Mouse (Mus musculus) limb, embryonic 14.5 days (tissue): ENCODE results near the gene Ngef. TPM values are rescaled to one million over a fixed set of nuclear protein-coding genes. Genes with fewer than 3 reads are reported as not detected.

Source experiments
- ATAC-seq: fragments of 200-750 bp; cut with Nextera tagmentation; 2 replicates; pipeline ENCODE4 v1.8.0; 2017; ENCODE audit warnings: low read depth, moderate number of reproducible peaks, moderate TSS enrichment; ENCODE audit not compliant: low FRiP score
- DNase-seq: peaks from one replicate; pipeline ENCODE4 v3.0.0-alpha.2; 2015; ENCODE audit warnings: low spot score
- H3K27ac ChIP-seq: fragments of 300-500 bp; sonication (generic); replicated peaks from 2 replicates; pipeline ENCODE4 v1.5.1; 2014; ENCODE audit warnings: low read depth, mild to moderate bottlenecking, low read length, moderate library complexity, mixed read lengths
- H3K27me3 ChIP-seq: fragments of 300-500 bp; sonication (generic); 2 replicates; pipeline ENCODE4 v1.6.1; 2014; ENCODE audit warnings: low read length, mixed read lengths; ENCODE audit not compliant: control insufficient read depth, insufficient read depth
- H3K36me3 ChIP-seq: fragments of 300-500 bp; sonication (generic); 2 replicates; pipeline ENCODE4 v1.6.1; 2014; ENCODE audit warnings: mild to moderate bottlenecking, low read length, moderate library complexity, mixed read lengths; ENCODE audit not compliant: control insufficient read depth, insufficient read depth
- H3K4me1 ChIP-seq: fragments of 300-500 bp; sonication (generic); 2 replicates; pipeline ENCODE4 v1.6.1; 2014; ENCODE audit warnings: antibody characterized with exemption, low read length, mixed read lengths; ENCODE audit not compliant: control insufficient read depth, insufficient read depth
- H3K4me2 ChIP-seq: fragments of 300-500 bp; sonication (generic); replicated peaks from 2 replicates; pipeline ENCODE4 v1.6.1; 2014; ENCODE audit warnings: low read depth, mild to moderate bottlenecking, low read length, moderate library complexity; ENCODE audit not compliant: severe bottlenecking
- H3K4me3 ChIP-seq: fragments of 300-500 bp; sonication (generic); replicated peaks from 2 replicates; pipeline ENCODE4 v1.5.1; 2014; ENCODE audit warnings: low read length
- H3K9ac ChIP-seq: fragments of 300-500 bp; sonication (generic); 2 replicates; pipeline ENCODE4 v1.6.1; 2014; ENCODE audit warnings: mild to moderate bottlenecking, low read depth, low read length, moderate library complexity; ENCODE audit not compliant: severe bottlenecking
- H3K9me3 ChIP-seq: fragments of 300-500 bp; sonication (generic); 2 replicates; pipeline ENCODE4 v1.6.1; 2016; ENCODE audit warnings: low read length; ENCODE audit not compliant: control insufficient read depth
- POLR2A ChIP-seq: fragments of 200-500 bp; IDR thresholded peaks from 2 replicates; pipeline ENCODE4 v1.8.0; 2012; ENCODE audit warnings: inconsistent platforms, mild to moderate bottlenecking, moderate library complexity, borderline replicate concordance; ENCODE audit not compliant: insufficient read depth, insufficient read length; ENCODE audit errors: extremely low read depth
- WGBS: fragments of 180-500 bp; shearing (Covaris S2); extraction: QIAGEN DNeasy Blood & Tissue Kit; methylation state at CpG from one replicate; pipeline ENCODE4 v1.1.7; 2014; 5-methylcytosine and 5-hydroxymethylcytosine counted together
- polyA plus RNA-seq, 2 experiments: library from polyadenylated mRNA; depleted of rRNA in 1 of 2; stranded (reverse) in 1 of 2; unstranded in 1 of 2; fragments of >200 nt; fragmentation: Nextera tagmentation in 1 of 2; extraction: Ambion mirVana in 1 of 2; gene quantifications; 2 replicates each; pipeline versions ENCODE4 v1.2.1 to v1.2.3; 2012 to 2014

The Ngef gene
- polyA plus RNA-seq, 2 experiments, result 1.0 to 1.8 TPM

- peak overlapping the region; percentile 65; the same call in 1 of the 2 replicates for H3K4me3 ChIP-seq
- 12% methylated on average over 5 of the region's 5 CpGs for WGBS
Observed at GRCm38 (mm10) chr1:87510845-87511244, 62.8 kb downstream of the Ngef start.

GRCm38 (mm10) chr1:87510166-87510691 lies 63.4 kb downstream of the Ngef start:
- peak; percentile 77 for ATAC-seq
- WGBS, result 0% methylated on average over 35 of the region's 61 CpGs
- H3K27ac ChIP-seq, result no peak overlapping the region
- H3K9me3 ChIP-seq, result no peaks in the 10 kb centered on the region
- peaks cover 41% of the 10 kb centered on the region for H3K27me3 ChIP-seq
- no peaks in the 10 kb centered on the region for H3K36me3 ChIP-seq
- peak overlapping the region; percentile 52 for H3K9ac ChIP-seq
- no peak for TF ChIP-seq POLR2A
- peaks cover 4% of the 10 kb centered on the region for H3K4me1 ChIP-seq
- peak; percentile 19 for DNase-seq
- H3K4me3 ChIP-seq, result peak overlapping the region; percentile 65
- peak overlapping the region; percentile 100 for H3K4me2 ChIP-seq

More at GRCm38 (mm10) chr1:87510845-87511244, 62.8 kb downstream of the Ngef start:
- H3K36me3 ChIP-seq, result no peaks in the 10 kb centered on the region
- no peak overlapping the region for H3K9ac ChIP-seq
- H3K27ac ChIP-seq, result no peak overlapping the region
- ATAC-seq, result no peak
- peak overlapping the region; percentile 100 for H3K4me2 ChIP-seq
- no peak for DNase-seq
- H3K27me3 ChIP-seq, result peaks cover 41% of the 10 kb centered on the region
- H3K9me3 ChIP-seq, result no peaks in the 10 kb centered on the region
- peaks cover 4% of the 10 kb centered on the region for H3K4me1 ChIP-seq
- TF ChIP-seq POLR2A, result no peak

- Histone ChIP-seq H3K4me2 (peak within 1 kb of the TSS; percentile 100), H3K9ac (peak within 1 kb of the TSS; percentile 52), H3K27ac (no peak within 1 kb of the TSS), H3K9me3 (no peaks in the 10 kb centered on the region), H3K27me3 (peaks cover 41% of the 10 kb centered on the region), H3K4me1 (peaks cover 4% of the 10 kb centered on the region), H3K4me3 (peak within 1 kb of the TSS; percentile 65), H3K36me3 (no peaks in the 10 kb centered on the region)
- no peak for DNase-seq
- ATAC-seq, result peak; percentile 13; the same call in 1 of the 2 replicates
- WGBS, result 2% methylated on average over 49 of the region's 56 CpGs
- TF ChIP-seq POLR2A, result no peak
Observed at GRCm38 (mm10) chr1:87509561-87510165, 64.0 kb downstream of the Ngef start, which contains the start of gene Neu2. Gene Neu2 (plus strand): TSS chr1:87509889.

GRCm38 (mm10) chr1:87508591-87509560 lies 64.8 kb downstream of the Ngef start:
- Histone ChIP-seq H3K4me3 (peak overlapping the region; percentile 65), H3K9ac (peak overlapping the region; percentile 52), H3K36me3 (no peaks in the 10 kb centered on the region), H3K9me3 (no peaks in the 10 kb centered on the region), H3K27me3 (peaks cover 41% of the 10 kb centered on the region), H3K27ac (no peak overlapping the region), H3K4me2 (peak overlapping the region; percentile 100), H3K4me1 (peaks cover 4% of the 10 kb centered on the region)
- 19% methylated on average over 25 of the region's 26 CpGs for WGBS
- no peak for TF ChIP-seq POLR2A
- no peak for ATAC-seq
- no peak for DNase-seq

- no peak for TF ChIP-seq POLR2A
- H3K4me2 ChIP-seq, result no peak overlapping the region
- H3K9ac ChIP-seq, result no peak overlapping the region
- ATAC-seq (no peak), DNase-seq (no peak)
- 60% methylated on average over 6 of the region's 6 CpGs for WGBS
- H3K36me3 ChIP-seq, result no peaks in the 10 kb centered on the region
- H3K27me3 ChIP-seq, result peaks cover 41% of the 10 kb centered on the region
- no peak overlapping the region for H3K4me3 ChIP-seq
- no peak overlapping the region for H3K27ac ChIP-seq
- H3K9me3 ChIP-seq, result no peaks in the 10 kb centered on the region
- H3K4me1 ChIP-seq, result peaks cover 4% of the 10 kb centered on the region
Observed at GRCm38 (mm10) chr1:87507857-87508256, 65.8 kb downstream of the Ngef start.
